Mouse (Mus musculus): ENCODE data around the gene Pgbd5.

DNA sequence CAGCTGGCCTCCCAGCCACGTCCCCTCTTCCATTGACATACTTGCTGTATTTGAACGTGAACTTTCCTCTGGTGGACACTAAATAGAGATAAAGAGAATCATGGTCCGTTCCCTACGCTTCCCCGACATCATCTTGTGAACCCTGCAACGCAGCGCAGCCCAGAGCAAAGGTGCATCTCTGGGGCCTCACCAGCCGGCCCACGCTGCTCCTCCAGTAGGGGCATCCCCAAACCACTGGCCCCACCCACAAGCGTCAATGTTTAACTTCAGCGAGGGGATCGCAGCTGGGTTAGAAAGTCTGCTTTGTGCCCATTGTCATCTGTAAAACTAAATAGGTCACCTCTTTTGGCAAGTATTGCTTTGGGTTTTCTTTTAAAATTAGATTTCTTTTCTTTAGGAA lies 95.5 kb downstream of the Pgbd5 start:
- no peak for TF ChIP-seq CTCF (conservative IDR thresholded peaks at IDR 0.05; ENCODE audit: low read length)
- TF ChIP-seq POU5F1 (IDR thresholded peaks at IDR 0.05; ENCODE audit: borderline replicate concordance, low read length), result no peak
